Mouse (Mus musculus): ENCODE data around the gene Kiz. TPM values are rescaled to one million over a fixed set of nuclear protein-coding genes. Genes with fewer than 3 reads are reported as not detected.

Gene Kiz
- polyA plus RNA-seq, 1 experiment: 13.8 TPM

GRCm38 (mm10) chr2:146888786-146889414, 33.2 kb downstream of the Kiz start:
- no peak overlapping the region for H3K4me3 ChIP-seq (ENCODE audit: insufficient read depth, low read length)
- no peaks in the 10 kb centered on the region for H3K4me1 ChIP-seq (ENCODE audit: control insufficient read depth, insufficient read depth, low read length)
- TF ChIP-seq CTCF (IDR thresholded peaks at IDR 0.05; ENCODE audit: extremely low read depth, insufficient read depth, low read length) (no peak), POLR2A (IDR thresholded peaks at IDR 0.05; ENCODE audit: extremely low read depth, insufficient read depth, low read length) (no peak)
- no peak overlapping the region for H3K27ac ChIP-seq (ENCODE audit: insufficient read depth, low read length)

GRCm38 (mm10) chr2:146898977-146899376, 43.3 kb downstream of the Kiz start:
- no peak overlapping the region for H3K27ac ChIP-seq (ENCODE audit: insufficient read depth, low read length)
- H3K4me3 ChIP-seq (ENCODE audit: insufficient read depth, low read length): no peak overlapping the region
- no peaks in the 10 kb centered on the region for H3K4me1 ChIP-seq (ENCODE audit: control insufficient read depth, insufficient read depth, low read length)
- TF ChIP-seq CTCF (IDR thresholded peaks at IDR 0.05; ENCODE audit: extremely low read depth, insufficient read depth, low read length): no peak

- no peak overlapping the region for H3K4me3 ChIP-seq (ENCODE audit: insufficient read depth, low read length)
- TF ChIP-seq POLR2A (IDR thresholded peaks at IDR 0.05; ENCODE audit: extremely low read depth, insufficient read depth, low read length) (no peak), CTCF (IDR thresholded peaks at IDR 0.05; ENCODE audit: extremely low read depth, insufficient read depth, low read length) (no peak)
- no peak overlapping the region for H3K27ac ChIP-seq (ENCODE audit: insufficient read depth, low read length)
- H3K4me1 ChIP-seq (ENCODE audit: control insufficient read depth, insufficient read depth, low read length): no peaks in the 10 kb centered on the region
Observed at GRCm38 (mm10) chr2:146916085-146916484, 60.4 kb downstream of the Kiz start.

- Histone ChIP-seq H3K4me1 (ENCODE audit: control insufficient read depth, insufficient read depth, low read length) (no peaks in the 10 kb centered on the region), H3K4me3 (ENCODE audit: insufficient read depth, low read length) (no peak overlapping the region), H3K27ac (ENCODE audit: insufficient read depth, low read length) (no peak overlapping the region)
- TF ChIP-seq POLR2A (IDR thresholded peaks at IDR 0.05; ENCODE audit: extremely low read depth, insufficient read depth, low read length) (no peak), CTCF (IDR thresholded peaks at IDR 0.05; ENCODE audit: extremely low read depth, insufficient read depth, low read length) (no peak)
Observed at GRCm38 (mm10) chr2:146917770-146918169, 62.1 kb downstream of the Kiz start.

- H3K4me1 ChIP-seq (ENCODE audit: control insufficient read depth, insufficient read depth, low read length): no peaks in the 10 kb centered on the region
- no peak overlapping the region for H3K27ac ChIP-seq (ENCODE audit: insufficient read depth, low read length)
- no peak for TF ChIP-seq CTCF (IDR thresholded peaks at IDR 0.05; ENCODE audit: extremely low read depth, insufficient read depth, low read length)
- no peak for TF ChIP-seq POLR2A (IDR thresholded peaks at IDR 0.05; ENCODE audit: extremely low read depth, insufficient read depth, low read length)
- no peak overlapping the region for H3K4me3 ChIP-seq (ENCODE audit: insufficient read depth, low read length)
Observed at GRCm38 (mm10) chr2:146920375-146921160, 64.9 kb downstream of the Kiz start.

GRCm38 (mm10) chr2:146925296-146925695, 69.6 kb downstream of the Kiz start:
- no peaks in the 10 kb centered on the region for H3K4me1 ChIP-seq (ENCODE audit: control insufficient read depth, insufficient read depth, low read length)

GRCm38 (mm10) chr2:146925846-146926245, 70.2 kb downstream of the Kiz start:
- no peak overlapping the region for H3K4me3 ChIP-seq (ENCODE audit: insufficient read depth, low read length)
- no peaks in the 10 kb centered on the region for H3K4me1 ChIP-seq (ENCODE audit: control insufficient read depth, insufficient read depth, low read length)
- TF ChIP-seq CTCF (IDR thresholded peaks at IDR 0.05; ENCODE audit: extremely low read depth, insufficient read depth, low read length) (no peak), POLR2A (IDR thresholded peaks at IDR 0.05; ENCODE audit: extremely low read depth, insufficient read depth, low read length) (no peak)
- H3K27ac ChIP-seq (ENCODE audit: insufficient read depth, low read length): no peak overlapping the region

More at GRCm38 (mm10) chr2:146925296-146925695, 69.6 kb downstream of the Kiz start:
- TF ChIP-seq CTCF (IDR thresholded peaks at IDR 0.05; ENCODE audit: extremely low read depth, insufficient read depth, low read length) (no peak), POLR2A (IDR thresholded peaks at IDR 0.05; ENCODE audit: extremely low read depth, insufficient read depth, low read length) (no peak)
- Histone ChIP-seq H3K27ac (ENCODE audit: insufficient read depth, low read length) (no peak overlapping the region), H3K4me3 (ENCODE audit: insufficient read depth, low read length) (no peak overlapping the region)

- H3K4me3 ChIP-seq (ENCODE audit: insufficient read depth, low read length): no peak overlapping the region
- no peak overlapping the region for H3K27ac ChIP-seq (ENCODE audit: insufficient read depth, low read length)
- H3K4me1 ChIP-seq (ENCODE audit: control insufficient read depth, insufficient read depth, low read length): no peaks in the 10 kb centered on the region
- no peak for TF ChIP-seq CTCF (IDR thresholded peaks at IDR 0.05; ENCODE audit: extremely low read depth, insufficient read depth, low read length)
- no peak for TF ChIP-seq POLR2A (IDR thresholded peaks at IDR 0.05; ENCODE audit: extremely low read depth, insufficient read depth, low read length)
Observed at GRCm38 (mm10) chr2:146948223-146948776, 92.6 kb downstream of the Kiz start.

GRCm38 (mm10) chr2:146956366-146956765, 100.7 kb downstream of the Kiz start:
- Histone ChIP-seq H3K4me1 (ENCODE audit: control insufficient read depth, insufficient read depth, low read length) (peaks cover 1% of the 10 kb centered on the region), H3K4me3 (ENCODE audit: insufficient read depth, low read length) (no peak overlapping the region), H3K27ac (ENCODE audit: insufficient read depth, low read length) (no peak overlapping the region)
- no peak for TF ChIP-seq POLR2A (IDR thresholded peaks at IDR 0.05; ENCODE audit: extremely low read depth, insufficient read depth, low read length)
- TF ChIP-seq CTCF (IDR thresholded peaks at IDR 0.05; ENCODE audit: extremely low read depth, insufficient read depth, low read length): no peak
